Mouse (Mus musculus): ENCODE measurements around the gene Ugt1a6b. TPM values are rescaled to one million over a fixed set of nuclear protein-coding genes. Genes with fewer than 3 reads are reported as not detected.
A peak's percentile ranks its signal among the peaks of the same experiment; 100 is the strongest.
"Not testable (repeated sequence)": the region's sequence is repeated elsewhere in the genome, so short reads cannot be mapped to it uniquely, and the experiment has no call there.

Ugt1a6b gene
- polyA plus RNA-seq, 2 experiments = 0.24 to 1.0 TPM

DNA sequence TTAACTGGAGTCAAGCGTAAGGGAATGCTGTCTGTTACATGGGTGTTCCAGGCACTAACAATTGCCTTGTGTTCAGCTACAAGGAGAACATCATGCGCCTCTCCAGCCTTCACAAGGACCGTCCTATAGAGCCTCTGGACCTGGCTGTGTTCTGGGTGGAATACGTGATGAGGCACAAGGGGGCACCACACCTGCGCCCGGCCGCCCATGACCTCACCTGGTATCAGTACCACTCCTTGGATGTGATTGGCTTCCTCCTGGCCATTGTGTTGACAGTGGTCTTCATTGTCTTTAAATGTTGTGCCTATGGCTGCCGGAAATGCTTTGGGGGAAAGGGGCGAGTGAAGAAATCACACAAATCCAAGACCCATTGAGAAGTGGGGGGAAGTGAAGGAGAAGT lies 115.0 kb downstream of the Ugt1a6b start:
- Histone ChIP-seq H3K36me3 (ENCODE audit: control insufficient read depth, insufficient read depth, low read length) (no peaks in the 10 kb centered on the region), H3K27me3 (ENCODE audit: control insufficient read depth, insufficient read depth, low read length) (no peaks in the 10 kb centered on the region), H3K9ac (ENCODE audit: low read depth, low read length, severe bottlenecking) (no peak overlapping the region), H3K9me3 (ENCODE audit: control insufficient read depth, low read length) (peaks cover 47% of the 10 kb centered on the region), H3K4me1 (ENCODE audit: control insufficient read depth, insufficient read depth, low read length) (no peaks in the 10 kb centered on the region), H3K4me3 (replicated peaks; ENCODE audit: low read length) (no peak overlapping the region), H3K27ac (replicated peaks; ENCODE audit: low read depth, low read length) (no peak overlapping the region), H3K4me2 (replicated peaks; ENCODE audit: low read depth, low read length, severe bottlenecking) (no peak overlapping the region)
- 73% methylated on average over 9 of the region's 9 CpGs for WGBS
- no peak for ATAC-seq (ENCODE audit: low FRiP score, low read depth)
- TF ChIP-seq POLR2A (IDR thresholded peaks at IDR 0.05; ENCODE audit: borderline replicate concordance, extremely low read depth, insufficient read depth, insufficient read length) = no peak
- DNase-seq (ENCODE audit: low spot score) = peak; percentile 11

DNA sequence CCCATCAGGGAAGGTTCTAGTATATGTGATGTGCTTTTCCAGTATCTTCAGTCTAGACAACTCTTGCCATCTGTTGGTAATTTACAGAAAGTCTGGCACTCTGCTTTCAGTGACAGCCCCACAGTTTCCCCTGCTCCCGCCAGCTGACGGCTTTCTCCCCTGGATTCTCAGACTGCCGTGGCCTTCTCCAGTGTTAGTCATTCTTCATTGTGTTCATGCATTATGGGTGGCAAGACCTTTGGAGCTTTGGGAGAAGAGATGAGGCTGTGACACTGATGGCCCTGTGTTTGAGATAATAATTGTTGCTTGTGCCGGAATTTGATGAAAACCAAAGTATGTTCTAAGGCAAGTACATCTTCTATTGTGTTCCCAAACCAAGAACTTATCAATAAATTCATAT lies 115.5 kb downstream of the Ugt1a6b start:
- no peak for ATAC-seq (ENCODE audit: low FRiP score, low read depth)
- no peak for TF ChIP-seq POLR2A (IDR thresholded peaks at IDR 0.05; ENCODE audit: borderline replicate concordance, extremely low read depth, insufficient read depth, insufficient read length)
- no peak overlapping the region for H3K27ac ChIP-seq (replicated peaks; ENCODE audit: low read depth, low read length)

DNA sequence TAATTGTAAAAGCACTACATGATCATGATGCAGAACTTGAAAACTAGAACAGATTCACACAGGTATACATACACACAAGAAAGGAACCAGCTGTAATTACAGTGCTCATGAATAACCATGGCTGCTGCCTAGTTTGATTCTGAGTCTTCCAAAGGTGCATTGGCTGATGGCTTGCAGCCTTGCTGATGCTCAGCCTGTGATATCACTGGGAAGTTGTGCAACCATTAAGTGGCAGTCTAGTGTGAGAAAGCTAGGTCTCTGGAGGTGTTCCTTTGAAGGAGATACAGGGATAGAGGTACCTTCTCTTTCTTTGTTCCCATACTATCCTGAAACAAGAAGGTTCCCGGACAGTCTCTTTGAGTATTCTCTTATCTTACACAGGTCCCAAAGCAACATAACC lies 116.0 kb downstream of the Ugt1a6b start:
- DNase-seq (ENCODE audit: low spot score) (peak; percentile 12), ATAC-seq (ENCODE audit: low FRiP score, low read depth) (no peak)
- Histone ChIP-seq H3K27me3 (ENCODE audit: control insufficient read depth, insufficient read depth, low read length) (no peaks in the 10 kb centered on the region), H3K9ac (ENCODE audit: low read depth, low read length, severe bottlenecking) (no peak overlapping the region), H3K27ac (replicated peaks; ENCODE audit: low read depth, low read length) (no peak overlapping the region), H3K4me2 (replicated peaks; ENCODE audit: low read depth, low read length, severe bottlenecking) (no peak overlapping the region), H3K4me1 (ENCODE audit: control insufficient read depth, insufficient read depth, low read length) (no peaks in the 10 kb centered on the region), H3K36me3 (ENCODE audit: control insufficient read depth, insufficient read depth, low read length) (no peaks in the 10 kb centered on the region), H3K9me3 (ENCODE audit: control insufficient read depth, low read length) (peaks cover 37% of the 10 kb centered on the region), H3K4me3 (replicated peaks; ENCODE audit: low read length) (no peak overlapping the region)
- TF ChIP-seq POLR2A (IDR thresholded peaks at IDR 0.05; ENCODE audit: borderline replicate concordance, extremely low read depth, insufficient read depth, insufficient read length) = no peak
- 19% methylated on average over 1 of the region's 1 CpGs for WGBS

More for the DNA sequence above, 115.5 kb downstream of the Ugt1a6b start:
- WGBS = 49% methylated on average over 4 of the region's 4 CpGs
- no peak overlapping the region for H3K9ac ChIP-seq (ENCODE audit: low read depth, low read length, severe bottlenecking)
- H3K4me3 ChIP-seq (replicated peaks; ENCODE audit: low read length) = no peak overlapping the region
- no peaks in the 10 kb centered on the region for H3K27me3 ChIP-seq (ENCODE audit: control insufficient read depth, insufficient read depth, low read length)
- peaks cover 41% of the 10 kb centered on the region for H3K9me3 ChIP-seq (ENCODE audit: control insufficient read depth, low read length)
- no peaks in the 10 kb centered on the region for H3K4me1 ChIP-seq (ENCODE audit: control insufficient read depth, insufficient read depth, low read length)
- peak; percentile 7 for DNase-seq (ENCODE audit: low spot score)
- no peaks in the 10 kb centered on the region for H3K36me3 ChIP-seq (ENCODE audit: control insufficient read depth, insufficient read depth, low read length)
- H3K4me2 ChIP-seq (replicated peaks; ENCODE audit: low read depth, low read length, severe bottlenecking) = no peak overlapping the region

DNA sequence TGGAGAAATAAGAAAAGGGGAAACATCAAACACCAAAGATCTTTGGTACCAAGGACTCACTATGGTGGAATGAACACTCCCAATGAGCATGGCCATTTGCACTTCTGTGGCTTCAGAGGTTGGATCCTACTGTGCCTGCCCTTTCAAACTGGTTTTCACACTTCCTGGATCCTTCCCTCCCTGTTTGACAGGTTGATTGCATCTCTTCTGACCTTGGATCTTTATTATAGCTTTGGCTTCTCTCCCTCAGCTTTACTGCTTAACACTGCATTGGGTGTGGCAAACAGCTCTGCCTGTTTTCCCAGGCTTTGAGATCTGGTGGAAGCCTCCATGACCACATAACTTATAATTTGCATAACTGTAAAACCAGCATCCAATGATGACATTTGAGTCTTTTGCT lies 117.3 kb downstream of the Ugt1a6b start:
- no peak for TF ChIP-seq POLR2A (IDR thresholded peaks at IDR 0.05; ENCODE audit: borderline replicate concordance, extremely low read depth, insufficient read depth, insufficient read length)
- ATAC-seq (ENCODE audit: low FRiP score, low read depth) (no peak), DNase-seq (ENCODE audit: low spot score) (peak; percentile 19)
- Histone ChIP-seq H3K4me2 (replicated peaks; ENCODE audit: low read depth, low read length, severe bottlenecking) (no peak overlapping the region), H3K9ac (ENCODE audit: low read depth, low read length, severe bottlenecking) (no peak overlapping the region), H3K9me3 (ENCODE audit: control insufficient read depth, low read length) (peaks cover 27% of the 10 kb centered on the region), H3K36me3 (ENCODE audit: control insufficient read depth, insufficient read depth, low read length) (no peaks in the 10 kb centered on the region), H3K4me1 (ENCODE audit: control insufficient read depth, insufficient read depth, low read length) (no peaks in the 10 kb centered on the region), H3K27ac (replicated peaks; ENCODE audit: low read depth, low read length) (no peak overlapping the region), H3K27me3 (ENCODE audit: control insufficient read depth, insufficient read depth, low read length) (no peaks in the 10 kb centered on the region), H3K4me3 (replicated peaks; ENCODE audit: low read length) (no peak overlapping the region)

DNA sequence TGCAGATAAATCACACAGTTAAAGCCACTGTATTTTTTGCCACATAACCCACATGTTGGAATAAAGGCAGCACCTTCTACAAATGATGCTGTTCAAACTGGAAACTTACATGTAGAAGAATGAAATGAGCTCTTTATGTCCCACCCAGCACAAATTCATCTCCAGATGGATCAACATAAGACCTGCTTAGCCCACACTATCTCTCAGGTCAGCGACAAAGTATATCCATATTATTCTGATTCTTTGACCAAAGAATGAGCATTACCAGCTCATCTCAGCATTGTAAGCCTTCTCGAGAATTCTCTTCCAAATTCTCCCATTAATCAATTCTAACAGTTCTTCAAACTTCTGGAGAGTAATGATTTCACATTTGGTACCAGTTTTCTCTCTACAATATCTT lies 119.2 kb downstream of the Ugt1a6b start:
- Histone ChIP-seq H3K9ac (ENCODE audit: low read depth, low read length, severe bottlenecking) (no peak overlapping the region), H3K4me2 (replicated peaks; ENCODE audit: low read depth, low read length, severe bottlenecking) (no peak overlapping the region), H3K27me3 (ENCODE audit: control insufficient read depth, insufficient read depth, low read length) (no peaks in the 10 kb centered on the region), H3K9me3 (ENCODE audit: control insufficient read depth, low read length) (peaks cover 29% of the 10 kb centered on the region), H3K4me1 (ENCODE audit: control insufficient read depth, insufficient read depth, low read length) (no peaks in the 10 kb centered on the region), H3K27ac (replicated peaks; ENCODE audit: low read depth, low read length) (no peak overlapping the region), H3K36me3 (ENCODE audit: control insufficient read depth, insufficient read depth, low read length) (no peaks in the 10 kb centered on the region), H3K4me3 (replicated peaks; ENCODE audit: low read length) (no peak overlapping the region)
- TF ChIP-seq POLR2A (IDR thresholded peaks at IDR 0.05; ENCODE audit: borderline replicate concordance, extremely low read depth, insufficient read depth, insufficient read length) = no peak
- DNase-seq (ENCODE audit: low spot score) (no peak), ATAC-seq (ENCODE audit: low FRiP score, low read depth) (no peak)
- 50% methylated on average over 2 of the region's 2 CpGs for WGBS

DNA sequence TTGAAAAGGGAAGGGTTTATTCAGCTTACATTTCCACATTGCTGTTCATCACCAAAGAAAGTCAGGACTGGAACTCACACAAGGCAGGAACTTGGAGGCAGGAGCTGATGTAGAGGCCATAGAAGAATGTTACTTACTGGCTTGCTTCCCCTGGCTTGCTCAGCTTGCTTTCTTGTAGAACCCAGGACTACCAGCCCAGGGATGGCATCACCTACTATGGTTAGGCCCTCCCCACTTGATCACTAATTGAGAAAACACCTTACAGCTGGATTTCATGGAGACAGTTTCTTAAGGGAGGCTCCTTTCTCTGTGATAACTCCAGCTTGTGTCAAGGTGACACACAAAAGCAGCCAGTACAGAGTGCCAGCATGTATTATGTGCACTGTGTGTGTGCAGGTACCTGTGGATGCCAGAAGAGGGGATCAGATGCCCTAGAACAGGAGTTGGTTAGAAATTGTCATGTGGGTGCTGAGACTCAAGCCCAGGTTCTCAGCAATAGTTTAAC lies 120.0 kb downstream of the Ugt1a6b start:
- DNase-seq (ENCODE audit: low spot score); H3K36me3 ChIP-seq (ENCODE audit: control insufficient read depth, insufficient read depth, low read length); H3K9ac ChIP-seq (ENCODE audit: low read depth, low read length, severe bottlenecking); H3K27ac ChIP-seq (replicated peaks; ENCODE audit: low read depth, low read length); ATAC-seq (ENCODE audit: low FRiP score, low read depth); H3K4me1 ChIP-seq (ENCODE audit: control insufficient read depth, insufficient read depth, low read length); H3K27me3 ChIP-seq (ENCODE audit: control insufficient read depth, insufficient read depth, low read length); H3K4me3 ChIP-seq (replicated peaks; ENCODE audit: low read length); H3K4me2 ChIP-seq (replicated peaks; ENCODE audit: low read depth, low read length, severe bottlenecking): not testable (repeated sequence)
- peaks cover 31% of the 10 kb centered on the region for H3K9me3 ChIP-seq (ENCODE audit: control insufficient read depth, low read length)

All from limb, embryonic 14.5 days (tissue).